Mouse (Mus musculus) adrenal gland, adult (tissue): Measurements from ENCODE around the gene Adam33.

ENCODE experiments used
- DNase-seq, 2 experiments: peaks; one replicate each; pipeline ENCODE4 v3.0.0; 2022 to 2023; ENCODE audit warnings: low spot score in 1 of 2; ENCODE audit not compliant: inconsistent age in 2 of 2

Adam33 gene

GRCm38 (mm10) chr2:131030561-131030960 is 33.1 kb downstream of the Adam33 start:
- no peak for DNase-seq

DNA sequence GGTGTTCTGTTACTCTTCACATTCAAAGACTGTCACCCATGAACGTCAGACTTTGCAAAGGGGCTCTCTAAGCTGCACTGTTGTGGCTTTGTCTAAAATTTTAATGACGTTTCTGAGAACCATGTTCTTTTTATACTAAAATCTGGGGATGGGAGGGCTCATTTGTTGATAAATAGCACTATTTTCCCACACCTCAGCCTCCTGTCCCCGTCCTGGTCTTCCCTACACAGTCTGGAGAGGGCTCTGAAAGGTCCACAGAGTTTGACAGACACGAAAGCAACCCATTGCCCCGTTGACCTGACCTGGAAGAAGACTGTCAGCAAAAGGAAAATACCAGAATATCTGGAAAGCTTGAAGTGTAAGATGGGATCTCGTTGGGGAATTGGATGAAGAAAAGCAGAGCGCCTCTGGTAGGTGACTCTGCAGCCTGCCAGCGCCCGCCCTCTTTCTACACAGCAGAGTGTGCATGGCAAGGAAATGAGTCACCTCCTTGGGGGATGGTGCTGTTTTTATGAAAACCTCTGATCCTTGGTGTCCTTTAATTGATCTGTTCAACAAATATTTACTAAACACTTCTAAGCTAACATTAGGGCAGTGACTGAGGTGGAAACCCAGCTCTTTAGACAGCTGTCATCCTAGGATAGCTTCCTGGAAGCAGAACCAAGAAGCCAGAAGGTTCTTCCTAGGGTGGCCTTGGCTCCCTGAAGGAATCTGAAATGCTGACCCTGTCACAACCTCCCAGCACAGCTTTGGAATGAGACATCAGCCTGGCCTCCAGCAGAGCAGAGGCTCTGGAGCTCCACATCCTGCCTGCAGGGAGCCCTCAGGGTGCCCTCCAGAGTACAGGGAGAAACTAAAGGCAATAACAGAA is 34.3 kb downstream of the Adam33 start:
- DNase-seq, result peak; percentile 38 to 76

DNA sequence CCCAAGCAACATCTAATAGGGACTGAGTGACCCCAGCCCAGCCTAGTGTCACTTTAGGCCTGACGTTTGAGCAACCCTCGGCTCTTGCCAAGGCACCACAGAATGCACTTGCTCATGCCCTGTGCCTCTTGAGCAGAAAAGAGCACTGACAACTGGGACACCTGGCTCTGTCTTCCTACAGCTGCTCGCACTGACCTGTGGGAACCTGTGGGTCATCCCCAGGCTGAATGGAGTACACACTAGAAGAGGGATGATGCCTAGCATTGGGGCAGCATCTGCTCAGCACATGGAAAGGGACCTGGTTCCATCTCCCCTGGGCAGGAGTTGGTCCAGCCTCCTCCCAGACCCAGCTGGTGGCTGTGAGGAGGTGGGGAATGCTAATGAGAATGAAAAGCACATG is 36.7 kb downstream of the Adam33 start:
- no peak for DNase-seq

DNA sequence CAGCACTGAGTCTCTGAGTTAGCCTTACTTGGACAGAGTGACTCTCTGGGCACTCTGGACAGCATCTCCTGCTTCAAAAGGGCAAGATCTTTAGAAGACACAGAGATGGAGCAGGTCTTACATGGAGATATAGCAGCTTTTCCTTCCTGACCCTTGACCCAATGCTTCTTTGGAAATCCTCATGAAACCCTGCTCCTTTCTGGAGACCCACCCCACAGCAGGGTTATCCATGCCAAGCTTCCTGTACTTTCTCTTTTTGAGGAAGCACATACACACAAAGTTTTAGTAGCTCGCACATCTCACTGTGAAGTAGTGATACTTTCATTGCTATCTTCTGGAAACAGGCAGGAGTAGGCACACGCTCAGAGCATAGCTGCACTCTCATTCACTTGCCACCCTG is 38.4 kb downstream of the Adam33 start:
- DNase-seq, result no peak

DNA sequence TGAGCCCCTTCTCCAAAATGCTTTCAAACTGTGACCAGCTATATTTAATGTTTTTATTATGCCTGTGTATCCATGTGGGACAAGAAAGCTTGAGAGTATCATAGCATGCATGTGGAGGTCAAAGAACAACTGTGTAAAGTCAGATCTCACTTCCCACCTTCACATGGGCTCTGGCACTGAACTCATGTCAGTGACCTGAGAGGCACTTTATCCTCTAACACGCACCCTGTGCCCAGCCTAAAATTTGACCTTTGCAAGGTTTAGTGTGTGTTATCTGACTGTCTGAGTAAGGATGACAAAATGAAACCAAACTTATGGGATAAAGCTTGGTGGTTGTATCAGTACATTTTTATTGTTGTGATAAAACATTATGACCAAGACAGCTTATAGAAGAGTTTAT is 53.0 kb downstream of the Adam33 start:
- no peak for DNase-seq

- DNase-seq, result no peak
Observed at GRCm38 (mm10) chr2:131009123-131009522, 54.5 kb downstream of the Adam33 start.
